Mouse (Mus musculus) E14TG2a.4 (cell line): ENCODE data around the gene Klf7.

Experiments
- CTCF ChIP-seq: conservative IDR thresholded peaks from 2 replicates; pipeline ENCODE4 v1.5.1; 2014; ENCODE audit warnings: low read length
- POU5F1 ChIP-seq: IDR thresholded peaks from 2 replicates; pipeline ENCODE4 v1.6.1; 2014; ENCODE audit warnings: low read length, borderline replicate concordance

- TF ChIP-seq CTCF (no peak), POU5F1 (no peak)
Observed at GRCm38 (mm10) chr1:64107526-64107925, 14.6 kb downstream of the Klf7 start.
